Comparison of ENCODE assay signal across 9 mouse cellular contexts in genomic region chr16:33687724-33688123, GRCm38 (mm10). TPM values are rescaled to one million over a fixed set of nuclear protein-coding genes. Genes with fewer than 3 reads are reported as not detected.
DNase-seq lines count a peak whose midpoint lies in the region; ATAC-seq and TF ChIP-seq lines count a peak whose summit lies in the region.
"Had no signal": no experiment of that assay in that cellular context is flagged by ENCODE, and none has a peak within 500 bp of the region (broad histone marks: within the 10 kb centered on the region; RNA-seq: fewer than 3 reads in every experiment).

No protein-coding gene starts in this region.

- no peak for DNase-seq in kidney, postnatal 0 days (ENCODE audit: low spot score)
- DNase-seq in kidney, postnatal 10 days = no peak
- DNase-seq in forebrain, embryonic 11.5 days (ENCODE audit: low spot score) = no peak
- no peak for DNase-seq in layer of hippocampus, postnatal 36 days
- no peak for DNase-seq in gastrocnemius, postnatal 4 days (ENCODE audit: low spot score in 2 of 2)

- no peaks in the 10 kb centered on the region for H3K9me3 ChIP-seq in kidney, postnatal 0 days (replicated peaks; ENCODE audit: low read length)
- no peaks in the 10 kb centered on the region for H3K9me3 ChIP-seq in forebrain, embryonic 11.5 days (ENCODE audit: control insufficient read depth, low read length)
- H3K9me3 ChIP-seq in intestine, embryonic 16.5 days (ENCODE audit: control insufficient read depth, low read length) = no peaks in the 10 kb centered on the region
- H3K9me3 ChIP-seq: limb, embryonic 12.5 days had no signal

- 67% methylated on average over 3 of the region's 3 CpGs for WGBS in kidney, postnatal 0 days
- WGBS in forebrain, embryonic 11.5 days = 79% methylated on average over 3 of the region's 3 CpGs
- WGBS in intestine, embryonic 16.5 days = 71% methylated on average over 3 of the region's 3 CpGs
- 71% methylated on average over 3 of the region's 3 CpGs for WGBS in small intestine, adult 2 months

- no peak for ATAC-seq in kidney, postnatal 0 days (replicated peaks; ENCODE audit: low FRiP score, low read depth)
- ATAC-seq in forebrain, embryonic 11.5 days (replicated peaks; ENCODE audit: low FRiP score) = no peak
- no peak for ATAC-seq in intestine, embryonic 16.5 days
- no peak for ATAC-seq in granulocyte monocyte progenitor cell, adult 5-6 weeks (replicated peaks; ENCODE audit: poor library complexity, severe bottlenecking)

- 0 out of 2 replicates have a peak overlapping the region, but pooled peaks have one; percentile 82 for H3K4me3 ChIP-seq in kidney, postnatal 0 days (replicated peaks; ENCODE audit: low read depth, low read length)
- H3K4me3 ChIP-seq in forebrain, embryonic 11.5 days (ENCODE audit: low read depth, low read length) = peak overlapping the region; percentile 97; the same call in 1 of the 2 replicates
- no peak overlapping the region for H3K4me3 ChIP-seq in intestine, embryonic 16.5 days (ENCODE audit: low read length)
- peak overlapping the region; percentile 24; the same call in 1 of the 2 replicates for H3K4me3 ChIP-seq in small intestine, adult 2 months (ENCODE audit: low read depth, low read length)
- H3K4me3 ChIP-seq: limb, embryonic 12.5 days had no signal

- no peaks in the 10 kb centered on the region for H3K27me3 ChIP-seq in kidney, postnatal 0 days (ENCODE audit: insufficient read depth, low read length)
- H3K27me3 ChIP-seq in forebrain, embryonic 11.5 days (ENCODE audit: control insufficient read depth, insufficient read depth, low read length) = no peaks in the 10 kb centered on the region
- no peaks in the 10 kb centered on the region for H3K27me3 ChIP-seq in intestine, embryonic 16.5 days (replicated peaks; ENCODE audit: control insufficient read depth, insufficient read depth, low read length)
- H3K27me3 ChIP-seq in small intestine, adult 2 months (ENCODE audit: control insufficient read depth, insufficient read depth, low read length) = no peaks in the 10 kb centered on the region; the same call in 1 of the 2 replicates
- H3K27me3 ChIP-seq: limb, embryonic 12.5 days had no signal

- TF ChIP-seq CTCF in kidney, postnatal 0 days (IDR thresholded peaks at IDR 0.05; ENCODE audit: low read depth) = no peak
- TF ChIP-seq CTCF in small intestine, adult 2 months (IDR thresholded peaks at IDR 0.05; ENCODE audit: extremely low read depth, insufficient read length, insufficient replicate concordance, low read depth, low read length) = no peak

- no peak overlapping the region for H3K27ac ChIP-seq in kidney, postnatal 0 days
- H3K27ac ChIP-seq in forebrain, embryonic 11.5 days (ENCODE audit: low read depth, low read length) = no peak overlapping the region
- no peak overlapping the region for H3K27ac ChIP-seq in intestine, embryonic 16.5 days (ENCODE audit: low read length)
- peak overlapping the region; percentile 20; the same call in 1 of the 2 replicates for H3K27ac ChIP-seq in small intestine, adult 2 months (ENCODE audit: insufficient read depth, low read depth, low read length)
- H3K27ac ChIP-seq: limb, embryonic 12.5 days had no signal

- no peaks in the 10 kb centered on the region for H3K36me3 ChIP-seq in kidney, postnatal 0 days (ENCODE audit: insufficient read depth, low read length)
- no peaks in the 10 kb centered on the region; the same call in 1 of the 2 replicates for H3K36me3 ChIP-seq in forebrain, embryonic 11.5 days (ENCODE audit: control insufficient read depth, insufficient read depth, low read length)
- no peaks in the 10 kb centered on the region for H3K36me3 ChIP-seq in intestine, embryonic 16.5 days (ENCODE audit: control insufficient read depth, insufficient read depth, low read length)
- H3K36me3 ChIP-seq in small intestine, adult 2 months (ENCODE audit: control insufficient read depth, insufficient read depth, low read length) = no peaks in the 10 kb centered on the region
- H3K36me3 ChIP-seq: limb, embryonic 12.5 days had no signal

- peak overlapping the region; percentile 94; the same call in 1 of the 2 replicates for H3K4me2 ChIP-seq in kidney, postnatal 0 days (ENCODE audit: low read length)
- peak overlapping the region; percentile 81; the same call in 1 of the 2 replicates for H3K4me2 ChIP-seq in forebrain, embryonic 11.5 days (ENCODE audit: low read depth, low read length, severe bottlenecking)
- peak overlapping the region; percentile 97; the same call in 1 of the 2 replicates for H3K4me2 ChIP-seq in intestine, embryonic 16.5 days (ENCODE audit: low read depth, low read length)

- no peak for TF ChIP-seq POLR2A in small intestine, adult 2 months (IDR thresholded peaks at IDR 0.05; ENCODE audit: low read depth, low read length)

- no peak overlapping the region for H3K9ac ChIP-seq in kidney, postnatal 0 days (ENCODE audit: low read depth, low read length)
- H3K9ac ChIP-seq in forebrain, embryonic 11.5 days (ENCODE audit: low read length) = peak overlapping the region; percentile 47
- H3K9ac ChIP-seq in intestine, embryonic 16.5 days (ENCODE audit: low read depth, low read length) = peak overlapping the region; percentile 47; the same call in 1 of the 2 replicates
- H3K9ac ChIP-seq: limb, embryonic 12.5 days had no signal

- peaks cover 21% of the 10 kb centered on the region; the same call in 1 of the 2 replicates for H3K4me1 ChIP-seq in kidney, postnatal 0 days (replicated peaks; ENCODE audit: insufficient read depth, low read length)
- H3K4me1 ChIP-seq in forebrain, embryonic 11.5 days (replicated peaks; ENCODE audit: control insufficient read depth, insufficient read depth, low read length) = peaks cover 33% of the 10 kb centered on the region
- H3K4me1 ChIP-seq in intestine, embryonic 16.5 days (ENCODE audit: control insufficient read depth, insufficient read depth, low read length) = peaks cover 20% of the 10 kb centered on the region
- H3K4me1 ChIP-seq in small intestine, adult 2 months (ENCODE audit: control insufficient read depth, insufficient read depth, insufficient read length, low read length) = peaks cover 4% of the 10 kb centered on the region; the same call in 1 of the 2 replicates

RNA-seq across cellular contexts. Expression of gene Heg1, which starts 3.6 kb away (rescaled TPM):
- polyA plus RNA-seq in kidney, postnatal 0 days (2015; fragmentation: Nextera tagmentation; extraction: Ambion mirVana) = 17.2 and 17.6 TPM in 2 replicates
- 39.8 and 43.9 TPM in 2 replicates for polyA plus RNA-seq in forebrain, embryonic 11.5 days (2014; fragmentation: Nextera tagmentation; extraction: Ambion mirVana)
- 10.2 and 12.9 TPM in 2 replicates for polyA plus RNA-seq in intestine, embryonic 16.5 days (2015; fragmentation: Nextera tagmentation; extraction: Ambion mirVana)
- polyA plus RNA-seq in small intestine, adult 2 months (2012; rRNA removed) = 10.0 and 12.0 TPM in 2 replicates
- total RNA-seq in granulocyte monocyte progenitor cell, adult 5-6 weeks (2014; fragmentation: Nextera tagmentation) = 30.9 and 34.2 TPM in 2 replicates
- total RNA-seq in granulocyte monocyte progenitor cell, adult 5-6 weeks (2017) = 20.8 and 24.9 TPM in 2 replicates
- 10 to 100 TPM; 21.8 to 26.4 TPM for total RNA-seq in layer of hippocampus, postnatal 36 days (2021)
- total RNA-seq in gastrocnemius, postnatal 4 days (2021) = 10 to 100 TPM; 88.4 to 99.3 TPM
